Mouse (Mus musculus): Measurements from ENCODE around the gene Pex12. TPM values are rescaled to one million over a fixed set of nuclear protein-coding genes. Genes with fewer than 3 reads are reported as not detected.

The Pex12 gene
- polyA plus RNA-seq, 1 experiment from 2014 or later: 17.2 TPM

GRCm38 (mm10) chr11:83299724-83300123, 2.7 kb downstream of the Pex12 start:
- Histone ChIP-seq H3K27me3 (ENCODE audit: insufficient read depth, poor library complexity, severe bottlenecking) (no peaks in the 10 kb centered on the region), H3K27ac (no peak overlapping the region), H3K9me3 (no peaks in the 10 kb centered on the region), H3K4me1 (replicated peaks) (peaks cover 34% of the 10 kb centered on the region), H3K4me3 (peak overlapping the region; percentile 79; the same call in 1 of the 2 replicates), H3K36me3 (peaks cover 28% of the 10 kb centered on the region)
- 94% methylated on average over 9 of the region's 9 CpGs for WGBS
- DNase-seq (ENCODE audit: low spot score): no peak

GRCm38 (mm10) chr11:83298225-83299195, 3.9 kb downstream of the Pex12 start, which contains the start of gene Ap2b1:
TSS of gene Ap2b1 (plus strand) at chr11:83299024.
- no peaks in the 10 kb centered on the region for H3K9me3 ChIP-seq
- 3% methylated on average over 56 of the region's 56 CpGs for WGBS
- peak within 1 kb of the TSS; percentile 79 for H3K4me3 ChIP-seq
- DNase-seq (ENCODE audit: low spot score): peak; percentile 94
- H3K27ac ChIP-seq: peak within 1 kb of the TSS; percentile 93
- no peaks in the 10 kb centered on the region for H3K27me3 ChIP-seq (ENCODE audit: insufficient read depth, poor library complexity, severe bottlenecking)
- H3K36me3 ChIP-seq: peaks cover 36% of the 10 kb centered on the region
- peaks cover 29% of the 10 kb centered on the region for H3K4me1 ChIP-seq (replicated peaks)

- Histone ChIP-seq H3K27me3 (ENCODE audit: insufficient read depth, poor library complexity, severe bottlenecking) (no peaks in the 10 kb centered on the region), H3K36me3 (peaks cover 36% of the 10 kb centered on the region), H3K4me3 (peak overlapping the region; percentile 79), H3K9me3 (no peaks in the 10 kb centered on the region), H3K4me1 (replicated peaks) (peaks cover 34% of the 10 kb centered on the region), H3K27ac (peak overlapping the region; percentile 93)
- 81% methylated on average over 6 of the region's 6 CpGs for WGBS
- DNase-seq (ENCODE audit: low spot score): no peak
Measured at GRCm38 (mm10) chr11:83297816-83298215, 4.6 kb downstream of the Pex12 start.

GRCm38 (mm10) chr11:83294133-83294532, 8.3 kb downstream of the Pex12 start:
- no peaks in the 10 kb centered on the region for H3K27me3 ChIP-seq (ENCODE audit: insufficient read depth, poor library complexity, severe bottlenecking)
- H3K4me3 ChIP-seq: peak overlapping the region; percentile 75; the same call in 1 of the 2 replicates
- DNase-seq (ENCODE audit: low spot score): no peak
- H3K27ac ChIP-seq: no peak overlapping the region
- H3K9me3 ChIP-seq: no peaks in the 10 kb centered on the region
- WGBS: 95% methylated on average over 2 of the region's 2 CpGs
- peaks cover 42% of the 10 kb centered on the region for H3K4me1 ChIP-seq (replicated peaks)
- peaks cover 36% of the 10 kb centered on the region for H3K36me3 ChIP-seq

- 88% methylated on average over 1 of the region's 1 CpGs for WGBS
- peaks cover 40% of the 10 kb centered on the region for H3K4me1 ChIP-seq (replicated peaks)
- no peak for DNase-seq (ENCODE audit: low spot score)
- H3K36me3 ChIP-seq: peaks cover 36% of the 10 kb centered on the region
- no peak overlapping the region for H3K27ac ChIP-seq
- H3K9me3 ChIP-seq: no peaks in the 10 kb centered on the region
- H3K27me3 ChIP-seq (ENCODE audit: insufficient read depth, poor library complexity, severe bottlenecking): no peaks in the 10 kb centered on the region
- peak overlapping the region; percentile 75 for H3K4me3 ChIP-seq
Measured at GRCm38 (mm10) chr11:83293182-83293581, 9.2 kb downstream of the Pex12 start.

GRCm38 (mm10) chr11:83292251-83292587, 10.2 kb downstream of the Pex12 start:
- WGBS: 4% methylated on average over 5 of the region's 5 CpGs
- DNase-seq (ENCODE audit: low spot score): no peak
- Histone ChIP-seq H3K36me3 (peaks cover 33% of the 10 kb centered on the region), H3K4me1 (replicated peaks) (peaks cover 30% of the 10 kb centered on the region), H3K27me3 (ENCODE audit: insufficient read depth, poor library complexity, severe bottlenecking) (no peaks in the 10 kb centered on the region), H3K27ac (peak overlapping the region; percentile 93), H3K9me3 (no peaks in the 10 kb centered on the region), H3K4me3 (peak overlapping the region; percentile 75)

GRCm38 (mm10) chr11:83291375-83292250, 10.8 kb downstream of the Pex12 start:
- Histone ChIP-seq H3K36me3 (peaks cover 27% of the 10 kb centered on the region), H3K4me3 (peak overlapping the region; percentile 75), H3K27me3 (ENCODE audit: insufficient read depth, poor library complexity, severe bottlenecking) (no peaks in the 10 kb centered on the region), H3K4me1 (replicated peaks) (peaks cover 29% of the 10 kb centered on the region), H3K27ac (peak overlapping the region; percentile 93), H3K9me3 (no peaks in the 10 kb centered on the region)
- WGBS: under 1% methylated on average over 38 of the region's 38 CpGs
- peak; percentile 94 for DNase-seq (ENCODE audit: low spot score)

GRCm38 (mm10) chr11:83289633-83290032, 12.8 kb downstream of the Pex12 start:
- no peak overlapping the region for H3K27ac ChIP-seq
- WGBS: 81% methylated on average over 2 of the region's 2 CpGs
- H3K9me3 ChIP-seq: no peaks in the 10 kb centered on the region
- no peaks in the 10 kb centered on the region for H3K27me3 ChIP-seq (ENCODE audit: insufficient read depth, poor library complexity, severe bottlenecking)
- H3K36me3 ChIP-seq: peaks cover 7% of the 10 kb centered on the region; the same call in 1 of the 2 replicates
- H3K4me1 ChIP-seq (replicated peaks): peaks cover 29% of the 10 kb centered on the region
- H3K4me3 ChIP-seq: no peak overlapping the region
- DNase-seq (ENCODE audit: low spot score): no peak

- H3K9me3 ChIP-seq: no peaks in the 10 kb centered on the region
- H3K36me3 ChIP-seq: peaks cover under 1% of the 10 kb centered on the region; the same call in 1 of the 2 replicates
- no peak overlapping the region for H3K4me3 ChIP-seq
- no peak for DNase-seq (ENCODE audit: low spot score)
- no peaks in the 10 kb centered on the region for H3K27me3 ChIP-seq (ENCODE audit: insufficient read depth, poor library complexity, severe bottlenecking)
- H3K27ac ChIP-seq: no peak overlapping the region
- peaks cover 28% of the 10 kb centered on the region for H3K4me1 ChIP-seq (replicated peaks)
- 92% methylated on average over 5 of the region's 5 CpGs for WGBS
Measured at GRCm38 (mm10) chr11:83289036-83289435, 13.3 kb downstream of the Pex12 start.

GRCm38 (mm10) chr11:83286566-83286965, 15.8 kb downstream of the Pex12 start, which contains the start of gene Slfn14:
TSS of gene Slfn14 (minus strand) at chr11:83286726.
- no peak for DNase-seq (ENCODE audit: low spot score)
- Histone ChIP-seq H3K4me1 (replicated peaks) (peaks cover 8% of the 10 kb centered on the region), H3K9me3 (no peaks in the 10 kb centered on the region), H3K27me3 (ENCODE audit: insufficient read depth, poor library complexity, severe bottlenecking) (no peaks in the 10 kb centered on the region), H3K4me3 (no peak within 1 kb of the TSS), H3K27ac (no peak within 1 kb of the TSS), H3K36me3 (no peaks in the 10 kb centered on the region)
- WGBS: 78% methylated on average over 1 of the region's 1 CpGs

- Histone ChIP-seq H3K4me3 (no peak overlapping the region), H3K27ac (no peak overlapping the region), H3K27me3 (ENCODE audit: insufficient read depth, poor library complexity, severe bottlenecking) (no peaks in the 10 kb centered on the region), H3K9me3 (no peaks in the 10 kb centered on the region), H3K36me3 (no peaks in the 10 kb centered on the region), H3K4me1 (replicated peaks) (peaks cover 3% of the 10 kb centered on the region; the same call in 1 of the 2 replicates)
- WGBS: 90% methylated on average over 4 of the region's 4 CpGs
- no peak for DNase-seq (ENCODE audit: low spot score)
Measured at GRCm38 (mm10) chr11:83285627-83286026, 16.8 kb downstream of the Pex12 start.

- no peaks in the 10 kb centered on the region for H3K4me1 ChIP-seq (replicated peaks)
- no peak for DNase-seq (ENCODE audit: low spot score)
- H3K27me3 ChIP-seq (ENCODE audit: insufficient read depth, poor library complexity, severe bottlenecking): no peaks in the 10 kb centered on the region
- no peaks in the 10 kb centered on the region for H3K9me3 ChIP-seq
- no peak overlapping the region for H3K4me3 ChIP-seq
- no peak overlapping the region for H3K27ac ChIP-seq
- H3K36me3 ChIP-seq: no peaks in the 10 kb centered on the region
- WGBS: 73% methylated on average over 2 of the region's 2 CpGs
Measured at GRCm38 (mm10) chr11:83282084-83282483, 20.3 kb downstream of the Pex12 start.
